Mouse (Mus musculus) stomach, postnatal 0 days (tissue): ENCODE measurements around the gene Polr3f. TPM values are rescaled to one million over a fixed set of nuclear protein-coding genes. Genes with fewer than 3 reads are reported as not detected.
A peak's percentile ranks its signal among the peaks of the same experiment; 100 is the strongest.

ENCODE experiments used
- ATAC-seq: fragments of 200-750 bp; cut with Nextera tagmentation; 2 replicates; pipeline ENCODE4 v1.8.0; 2017; ENCODE audit not compliant: low FRiP score, low TSS enrichment
- DNase-seq: peaks from one replicate; pipeline ENCODE4 v3.0.0-alpha.2; 2016; ENCODE audit warnings: low spot score
- H3K27ac ChIP-seq: fragments of 300-500 bp; sonication (generic); replicated peaks from 2 replicates; pipeline ENCODE4 v1.5.1; 2014; ENCODE audit warnings: mild to moderate bottlenecking, control low read depth
- H3K27me3 ChIP-seq: fragments of 300-500 bp; sonication (generic); 2 replicates; pipeline ENCODE4 v1.6.1; 2014; ENCODE audit warnings: low read length; ENCODE audit not compliant: control insufficient read depth, insufficient read depth
- H3K36me3 ChIP-seq: fragments of 300-500 bp; sonication (generic); 2 replicates; pipeline ENCODE4 v1.6.1; 2014; ENCODE audit warnings: low read length, mixed read lengths; ENCODE audit not compliant: control insufficient read depth, insufficient read depth
- H3K4me1 ChIP-seq: fragments of 300-500 bp; sonication (generic); replicated peaks from 2 replicates; pipeline ENCODE4 v1.6.1; 2014; ENCODE audit warnings: antibody characterized with exemption; ENCODE audit not compliant: control insufficient read depth, insufficient read depth
- H3K4me2 ChIP-seq: fragments of 300-500 bp; sonication (generic); replicated peaks from 2 replicates; pipeline ENCODE4 v1.6.1; 2014; ENCODE audit warnings: low read depth, mild to moderate bottlenecking, control low read depth, moderate library complexity
- H3K4me3 ChIP-seq: fragments of 300-500 bp; sonication (generic); 2 replicates; pipeline ENCODE4 v1.5.1; 2014; ENCODE audit warnings: low read depth, low read length, control low read depth
- H3K9ac ChIP-seq: fragments of 300-500 bp; sonication (generic); 2 replicates; pipeline ENCODE4 v1.6.1; 2014; ENCODE audit warnings: mild to moderate bottlenecking, low read length, control low read depth, mixed read lengths
- H3K9me3 ChIP-seq: fragments of 300-500 bp; sonication (generic); 2 replicates; pipeline ENCODE4 v1.6.1; 2016; ENCODE audit warnings: low read length; ENCODE audit not compliant: control insufficient read depth
- CTCF ChIP-seq: IDR thresholded peaks from 2 replicates; pipeline ENCODE4 v1.5.1; 2016; ENCODE audit warnings: antibody characterized with exemption, low read depth, mild to moderate bottlenecking, moderate library complexity
- EP300 ChIP-seq: optimal IDR thresholded peaks from 2 replicates; pipeline ENCODE3; 2016; ENCODE audit warnings: antibody characterized with exemption
- WGBS: fragments of 180-500 bp; shearing (Covaris S2); extraction: QIAGEN DNeasy Blood & Tissue Kit; methylation state at CpG from one replicate; pipeline ENCODE4 v1.1.7; 2014; 5-methylcytosine and 5-hydroxymethylcytosine counted together
- polyA plus RNA-seq: library from polyadenylated mRNA; unstranded; fragments of >200 nt; fragmentation: Nextera tagmentation; extraction: Ambion mirVana; gene quantifications from 2 replicates; pipeline ENCODE4 v1.2.1, GENCODE M21; 2015

Gene Polr3f
- polyA plus RNA-seq, 1 experiment from 2014 or later = 9.0 TPM

DNA sequence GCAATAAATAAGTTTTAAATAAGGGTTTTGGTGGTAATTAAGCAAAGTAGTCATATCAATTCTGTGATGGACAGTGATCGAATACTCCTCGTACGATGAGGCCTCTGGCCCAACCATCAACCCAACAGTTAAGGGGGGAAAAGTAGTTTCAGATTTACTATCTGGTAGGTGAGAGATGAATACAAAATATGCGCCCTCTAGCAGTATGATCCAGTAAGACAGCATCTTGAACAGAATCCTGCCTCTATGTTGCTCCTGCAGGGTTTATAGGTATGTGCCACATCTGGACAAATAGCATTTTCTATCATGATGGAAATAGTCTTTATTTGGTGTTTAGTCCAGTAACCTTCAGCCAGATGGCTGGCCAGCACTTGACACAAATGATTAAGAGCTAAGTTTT, 13.7 kb downstream of the Polr3f start:
- 83% methylated on average over 4 of the region's 4 CpGs for WGBS
- Histone ChIP-seq H3K4me2 (no peak overlapping the region), H3K27ac (no peak overlapping the region), H3K27me3 (no peaks in the 10 kb centered on the region), H3K4me1 (no peaks in the 10 kb centered on the region), H3K9ac (no peak overlapping the region), H3K4me3 (no peak overlapping the region), H3K9me3 (no peaks in the 10 kb centered on the region), H3K36me3 (peaks cover 14% of the 10 kb centered on the region)
- DNase-seq = no peak
- no peak for ATAC-seq
- TF ChIP-seq CTCF (peak; percentile 46), EP300 (no peak)

DNA sequence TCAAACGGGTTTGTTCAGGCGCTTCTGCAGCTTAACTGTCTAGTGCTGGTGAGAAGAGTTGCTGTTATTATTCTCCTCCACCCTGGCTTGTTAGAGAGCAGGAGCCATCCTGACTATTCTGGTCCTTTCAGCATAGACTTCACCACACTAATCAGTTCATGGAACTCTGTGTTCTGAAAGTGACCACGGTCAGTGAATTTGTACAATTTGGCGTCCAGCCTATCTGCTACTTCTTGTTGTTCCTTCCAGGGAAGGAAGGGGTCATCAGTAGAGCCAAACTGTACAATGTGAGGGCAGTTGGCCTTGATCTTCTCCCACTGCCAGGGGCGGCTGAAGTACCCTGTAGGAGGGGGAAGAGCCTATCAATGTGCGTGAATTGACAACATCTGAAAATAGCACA, 16.2 kb downstream of the Polr3f start:
- no peaks in the 10 kb centered on the region for H3K9me3 ChIP-seq
- H3K4me1 ChIP-seq = no peaks in the 10 kb centered on the region
- DNase-seq (no peak), ATAC-seq (no peak)
- WGBS = 92% methylated on average over 6 of the region's 6 CpGs
- no peak for TF ChIP-seq EP300
- no peak for TF ChIP-seq CTCF
- H3K36me3 ChIP-seq = no peaks in the 10 kb centered on the region; the same call in 1 of the 2 replicates
- no peak overlapping the region for H3K27ac ChIP-seq
- H3K27me3 ChIP-seq = no peaks in the 10 kb centered on the region
- H3K4me3 ChIP-seq = no peak overlapping the region
- no peak overlapping the region for H3K4me2 ChIP-seq
- no peak overlapping the region for H3K9ac ChIP-seq

DNA sequence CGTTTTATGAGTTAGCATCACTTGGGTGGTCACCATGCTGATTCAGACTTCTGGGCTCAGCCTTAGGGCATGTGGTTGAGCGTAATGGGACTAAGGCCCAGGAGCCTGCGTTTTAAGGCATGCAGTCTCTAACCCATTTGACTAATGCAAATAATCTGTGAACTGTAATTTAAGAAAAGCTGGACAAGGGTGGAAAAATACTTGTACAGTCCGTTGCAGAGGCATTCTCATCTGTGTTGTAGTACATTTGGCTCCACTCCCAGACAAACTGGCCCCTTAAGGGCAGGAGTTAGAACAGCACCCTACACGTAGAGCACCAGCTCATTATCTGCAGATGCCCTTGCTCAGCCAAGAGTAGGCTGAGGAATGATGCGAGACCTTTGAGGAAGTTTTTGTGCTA, 17.1 kb downstream of the Polr3f start:
- no peaks in the 10 kb centered on the region for H3K36me3 ChIP-seq
- peak; percentile 56; the same call in 1 of the 2 replicates for ATAC-seq
- 54% methylated on average over 6 of the region's 6 CpGs for WGBS
- no peak overlapping the region for H3K27ac ChIP-seq
- no peak overlapping the region for H3K4me2 ChIP-seq
- TF ChIP-seq CTCF (no peak), EP300 (no peak)
- DNase-seq = no peak
- no peaks in the 10 kb centered on the region for H3K4me1 ChIP-seq
- H3K27me3 ChIP-seq = no peaks in the 10 kb centered on the region
- no peaks in the 10 kb centered on the region for H3K9me3 ChIP-seq
- H3K4me3 ChIP-seq = no peak overlapping the region
- H3K9ac ChIP-seq = no peak overlapping the region

DNA sequence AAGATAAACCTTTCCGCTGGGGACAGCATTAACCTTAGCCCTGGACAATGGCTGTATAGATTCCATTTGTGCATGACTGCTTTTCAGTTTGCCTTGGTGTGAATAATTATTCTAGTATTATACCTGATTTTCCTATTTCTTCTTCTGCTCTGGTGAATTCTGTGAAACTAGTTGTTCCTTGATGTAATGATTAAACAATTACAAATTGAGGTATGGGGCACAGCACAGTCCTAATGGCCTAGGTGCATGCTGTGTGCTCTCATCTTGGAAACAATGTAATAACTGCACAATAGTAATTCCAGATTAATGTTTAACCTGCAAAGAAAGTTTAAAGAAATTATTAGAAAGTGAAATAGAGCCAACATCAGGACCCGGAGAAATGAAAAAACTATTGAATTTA, 17.5 kb downstream of the Polr3f start:
- 69% methylated on average over 2 of the region's 2 CpGs for WGBS
- Histone ChIP-seq H3K4me1 (no peaks in the 10 kb centered on the region), H3K4me3 (no peak overlapping the region), H3K27me3 (no peaks in the 10 kb centered on the region), H3K36me3 (no peaks in the 10 kb centered on the region), H3K9me3 (no peaks in the 10 kb centered on the region), H3K4me2 (no peak overlapping the region), H3K27ac (no peak overlapping the region), H3K9ac (no peak overlapping the region)
- no peak for ATAC-seq
- no peak for TF ChIP-seq CTCF
- no peak for TF ChIP-seq EP300
- no peak for DNase-seq

DNA sequence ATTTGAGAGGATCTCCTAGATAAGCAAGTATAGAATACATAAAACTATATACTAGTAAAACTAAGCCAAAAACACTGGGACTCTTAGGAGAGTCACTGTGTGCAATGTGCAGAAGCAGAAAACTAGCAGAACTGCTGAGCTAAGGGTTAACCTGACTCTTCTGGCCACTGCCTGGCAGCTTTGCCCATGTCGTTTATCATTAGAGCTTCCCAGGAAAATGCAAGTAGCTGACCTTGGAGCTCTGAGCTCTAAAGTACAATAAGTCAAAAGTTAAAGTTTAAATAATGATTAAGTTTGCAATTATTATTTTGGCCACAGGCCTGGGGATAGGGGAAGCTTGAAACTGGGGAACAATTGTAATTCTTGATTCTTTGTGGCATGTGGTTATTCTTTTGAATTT, 18.0 kb downstream of the Polr3f start:
- TF ChIP-seq EP300 = no peak
- TF ChIP-seq CTCF = no peak
- H3K9ac ChIP-seq = no peak overlapping the region
- H3K9me3 ChIP-seq = no peaks in the 10 kb centered on the region
- no peak for DNase-seq
- H3K36me3 ChIP-seq = no peaks in the 10 kb centered on the region
- no peaks in the 10 kb centered on the region for H3K4me1 ChIP-seq
- WGBS = 20% methylated on average over 1 of the region's 1 CpGs
- ATAC-seq = no peak
- no peak overlapping the region for H3K4me2 ChIP-seq
- H3K27ac ChIP-seq = no peak overlapping the region
- no peaks in the 10 kb centered on the region for H3K27me3 ChIP-seq
- no peak overlapping the region for H3K4me3 ChIP-seq

DNA sequence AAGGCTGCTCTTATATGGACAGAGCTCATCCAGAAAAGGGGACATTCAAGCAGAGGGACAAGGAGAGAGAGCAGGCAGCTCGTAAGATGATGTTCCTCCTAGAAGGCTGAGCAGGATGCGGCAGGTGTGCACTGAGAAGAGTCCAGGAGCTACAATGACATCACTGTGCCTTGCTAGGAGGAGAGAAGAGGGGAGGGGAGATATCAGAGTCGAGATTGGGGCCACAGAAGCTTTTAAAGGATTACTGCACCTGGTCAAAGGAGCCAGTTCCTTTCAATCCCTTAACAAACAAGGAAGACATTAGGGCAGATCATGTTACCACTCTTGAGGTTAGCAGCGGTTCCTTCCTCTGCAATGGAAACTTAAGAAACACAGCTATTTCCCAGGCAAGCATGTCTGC, 20.0 kb downstream of the Polr3f start:
- WGBS = 62% methylated on average over 4 of the region's 4 CpGs
- H3K27me3 ChIP-seq = no peaks in the 10 kb centered on the region
- no peak overlapping the region for H3K4me3 ChIP-seq
- TF ChIP-seq EP300 (no peak), CTCF (no peak)
- no peak overlapping the region for H3K4me2 ChIP-seq
- DNase-seq = no peak
- H3K9me3 ChIP-seq = no peaks in the 10 kb centered on the region
- no peaks in the 10 kb centered on the region for H3K36me3 ChIP-seq
- H3K9ac ChIP-seq = no peak overlapping the region
- no peak for ATAC-seq
- H3K4me1 ChIP-seq = no peaks in the 10 kb centered on the region
- H3K27ac ChIP-seq = no peak overlapping the region
